Comparison of ENCODE assay signal across 8 mouse cellular contexts in the genomic region with DNA sequence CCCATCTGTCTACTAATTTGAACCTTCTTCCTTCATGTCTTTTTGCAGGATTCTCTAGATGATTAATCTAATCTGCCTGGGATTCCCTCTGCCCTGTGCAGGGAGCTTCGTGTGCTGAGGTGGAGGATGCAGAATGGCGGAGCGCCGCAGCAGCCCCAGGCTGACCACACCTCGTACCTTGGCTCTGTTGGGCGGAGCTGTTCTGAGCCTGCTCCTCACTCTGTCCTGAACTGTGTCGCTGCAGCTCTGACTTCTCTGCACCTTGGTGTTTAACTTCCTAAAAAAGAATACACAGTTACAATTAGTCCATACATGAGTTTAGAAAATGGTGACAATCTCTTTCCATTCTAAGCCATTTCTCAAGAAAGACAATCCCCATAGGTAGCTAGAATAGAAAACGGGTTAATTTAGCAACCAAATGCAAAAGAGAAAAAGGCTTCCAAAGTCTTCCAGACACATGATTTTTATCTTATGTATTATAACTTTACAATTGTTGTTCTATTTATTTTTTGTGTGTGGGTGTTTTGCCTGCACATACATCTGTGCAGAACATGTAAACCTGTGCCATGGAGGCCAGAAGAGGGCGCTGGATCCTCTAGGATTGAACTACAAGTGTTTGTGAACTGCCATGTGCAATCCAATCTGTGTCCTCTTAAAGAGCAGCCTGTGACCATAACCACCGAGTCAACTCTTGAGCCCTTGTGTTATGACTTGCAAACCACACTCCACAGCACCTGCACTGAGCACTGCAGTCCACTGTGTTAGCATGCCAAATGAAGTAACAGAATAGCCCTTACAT. TPM values are rescaled to one million over a fixed set of nuclear protein-coding genes. Genes with fewer than 3 reads are reported as not detected.
A peak's percentile ranks its signal among the peaks of the same experiment; 100 is the strongest.
DNase-seq lines count a peak whose midpoint lies in the region; ATAC-seq lines count a peak whose summit lies in the region.
"Had no signal": no experiment of that assay in that cellular context is flagged by ENCODE, and none has a peak within 500 bp of the region (broad histone marks: within the 10 kb centered on the region; RNA-seq: fewer than 3 reads in every experiment).

No protein-coding gene starts in this region.

- WGBS in hindbrain, embryonic 14.5 days: 79% methylated on average over 10 of the region's 10 CpGs

- no peak overlapping the region for H3K4me3 ChIP-seq in hindbrain, embryonic 14.5 days (replicated peaks; ENCODE audit: low read length)
- H3K4me3 ChIP-seq: neural tube, embryonic 12.5 days had no signal

- no peak overlapping the region for H3K4me2 ChIP-seq in hindbrain, embryonic 14.5 days (replicated peaks)
- H3K4me2 ChIP-seq: neural tube, embryonic 12.5 days had no signal

- H3K36me3 ChIP-seq in hindbrain, embryonic 14.5 days (replicated peaks; ENCODE audit: control insufficient read depth, insufficient read depth): peaks cover 44% of the 10 kb centered on the region

- DNase-seq in spleen, adult 18-20 months: peak; percentile 34 to 69
- DNase-seq in spleen, adult 12 weeks (ENCODE audit: low spot score): no peak
- peak; percentile 84 for DNase-seq in adrenal gland, postnatal 10 days
- DNase-seq in embryo, embryonic 9.5 days (ENCODE audit: extremely low spot score): peak; percentile 35
- DNase-seq in hindbrain, embryonic 14.5 days (ENCODE audit: low spot score): peak; percentile 68
- DNase-seq in left cerebral cortex, postnatal 36 days (ENCODE audit: low spot score in 2 of 2): peak; percentile 60 to 67
- peak; percentile 84 for DNase-seq in right cerebral cortex, postnatal 14 days

- H3K9me3 ChIP-seq in hindbrain, embryonic 14.5 days (ENCODE audit: control insufficient read depth, low read length): no peaks in the 10 kb centered on the region
- H3K9me3 ChIP-seq: neural tube, embryonic 12.5 days had no signal

- ATAC-seq in hindbrain, embryonic 14.5 days (ENCODE audit: low FRiP score): no peak

- no peaks in the 10 kb centered on the region for H3K4me1 ChIP-seq in hindbrain, embryonic 14.5 days (replicated peaks; ENCODE audit: control insufficient read depth, insufficient read depth, low read length)
- H3K4me1 ChIP-seq: neural tube, embryonic 12.5 days had no signal

- intact Hi-C loops in left cerebral cortex, postnatal 36 days (cut with DNase I): loop anchor here (5.0 kb wide), 1 partner anchor 55 kb away; a partner anchor contains a TSS

- no peak overlapping the region for H3K27ac ChIP-seq in hindbrain, embryonic 14.5 days
- H3K27ac ChIP-seq: neural tube, embryonic 12.5 days had no signal

- no peaks in the 10 kb centered on the region for H3K27me3 ChIP-seq in hindbrain, embryonic 14.5 days (ENCODE audit: control insufficient read depth, insufficient read depth, low read length)
- H3K27me3 ChIP-seq: neural tube, embryonic 12.5 days had no signal

- H3K9ac ChIP-seq in hindbrain, embryonic 14.5 days: no peak overlapping the region
- H3K9ac ChIP-seq: neural tube, embryonic 12.5 days had no signal

RNA-seq across cellular contexts. Expression of a gene that starts 53.1 kb away (rescaled TPM):
- total RNA-seq in adrenal gland, postnatal 10 days (2021): 10 to 100 TPM; 15.3 to 17.8 TPM
- polyA plus RNA-seq in hindbrain, embryonic 14.5 days (2014; fragmentation: Nextera tagmentation; extraction: Ambion mirVana): 5.3 and 5.8 TPM in 2 replicates
- total RNA-seq in left cerebral cortex, postnatal 36 days (2021): 10 to 100 TPM; 49.1 to 49.3 TPM
